Mouse (Mus musculus): Measurements from ENCODE around the gene Iqsec1. TPM values are rescaled to one million over a fixed set of nuclear protein-coding genes. Genes with fewer than 3 reads are reported as not detected.

Iqsec1 gene
- total and polyA plus RNA-seq, 2 experiments from 2014 or later = 34.5 to 149 TPM

- under 1% methylated on average over 65 of the region's 76 CpGs for WGBS
- ATAC-seq (ENCODE audit: low FRiP score) (peak; percentile 21), DNase-seq (ENCODE audit: low spot score) (no peak)
- Histone ChIP-seq H3K27me3 (ENCODE audit: insufficient read depth, low read length) (no peaks in the 10 kb centered on the region), H3K4me3 (ENCODE audit: low read depth, low read length) (peak overlapping the region; percentile 63), H3K4me2 (ENCODE audit: low read depth, low read length, poor library complexity, severe bottlenecking) (peak overlapping the region; percentile 97), H3K36me3 (ENCODE audit: insufficient read depth, low read length) (no peaks in the 10 kb centered on the region), H3K9ac (replicated peaks; ENCODE audit: low read length, poor library complexity, severe bottlenecking) (peak overlapping the region; percentile 59), H3K4me1 (ENCODE audit: insufficient read depth, low read length) (peaks cover 5% of the 10 kb centered on the region; the same call in 1 of the 2 replicates), H3K9me3 (ENCODE audit: low read length) (no peaks in the 10 kb centered on the region), H3K27ac (ENCODE audit: low read depth, low read length) (peak overlapping the region; percentile 38; the same call in 1 of the 2 replicates)
- TF ChIP-seq CTCF (IDR thresholded peaks at IDR 0.05) = no peak
These were observed 755 bp downstream of the Iqsec1 start for GRCm38 (mm10) chr6:90987561-90988298.

- Histone ChIP-seq H3K27ac (ENCODE audit: low read depth, low read length) (no peak overlapping the region), H3K27me3 (ENCODE audit: insufficient read depth, low read length) (no peaks in the 10 kb centered on the region), H3K36me3 (ENCODE audit: insufficient read depth, low read length) (no peaks in the 10 kb centered on the region), H3K9me3 (ENCODE audit: low read length) (no peaks in the 10 kb centered on the region), H3K4me1 (ENCODE audit: insufficient read depth, low read length) (peaks cover 5% of the 10 kb centered on the region; the same call in 1 of the 2 replicates), H3K4me3 (ENCODE audit: low read depth, low read length) (no peak overlapping the region), H3K4me2 (ENCODE audit: low read depth, low read length, poor library complexity, severe bottlenecking) (no peak overlapping the region), H3K9ac (replicated peaks; ENCODE audit: low read length, poor library complexity, severe bottlenecking) (no peak overlapping the region)
- no peak for ATAC-seq (ENCODE audit: low FRiP score)
- no peak for TF ChIP-seq CTCF (IDR thresholded peaks at IDR 0.05)
- DNase-seq (ENCODE audit: low spot score) = no peak
- WGBS = 61% methylated on average over 3 of the region's 3 CpGs
These were observed 4.4 kb downstream of the Iqsec1 start for GRCm38 (mm10) chr6:90984101-90984500.

GRCm38 (mm10) chr6:90974279-90974678 is 14.2 kb downstream of the Iqsec1 start:
- TF ChIP-seq CTCF (IDR thresholded peaks at IDR 0.05) = no peak
- Histone ChIP-seq H3K4me3 (ENCODE audit: low read depth, low read length) (no peak overlapping the region), H3K27ac (ENCODE audit: low read depth, low read length) (no peak overlapping the region), H3K4me1 (ENCODE audit: insufficient read depth, low read length) (no peaks in the 10 kb centered on the region), H3K36me3 (ENCODE audit: insufficient read depth, low read length) (no peaks in the 10 kb centered on the region), H3K9me3 (ENCODE audit: low read length) (no peaks in the 10 kb centered on the region), H3K27me3 (ENCODE audit: insufficient read depth, low read length) (no peaks in the 10 kb centered on the region), H3K9ac (replicated peaks; ENCODE audit: low read length, poor library complexity, severe bottlenecking) (no peak overlapping the region), H3K4me2 (ENCODE audit: low read depth, low read length, poor library complexity, severe bottlenecking) (no peak overlapping the region)
- DNase-seq (ENCODE audit: low spot score) (no peak), ATAC-seq (ENCODE audit: low FRiP score) (no peak)
- WGBS = 81% methylated on average over 2 of the region's 2 CpGs

GRCm38 (mm10) chr6:90969341-90969871 is 19.1 kb downstream of the Iqsec1 start:
- WGBS = 47% methylated on average over 2 of the region's 2 CpGs
- Histone ChIP-seq H3K27me3 (ENCODE audit: insufficient read depth, low read length) (no peaks in the 10 kb centered on the region), H3K4me2 (ENCODE audit: low read depth, low read length, poor library complexity, severe bottlenecking) (no peak overlapping the region), H3K4me1 (ENCODE audit: insufficient read depth, low read length) (no peaks in the 10 kb centered on the region), H3K27ac (ENCODE audit: low read depth, low read length) (no peak overlapping the region; the same call in 1 of the 2 replicates), H3K9me3 (ENCODE audit: low read length) (no peaks in the 10 kb centered on the region), H3K36me3 (ENCODE audit: insufficient read depth, low read length) (no peaks in the 10 kb centered on the region), H3K4me3 (ENCODE audit: low read depth, low read length) (no peak overlapping the region), H3K9ac (replicated peaks; ENCODE audit: low read length, poor library complexity, severe bottlenecking) (no peak overlapping the region)
- DNase-seq (ENCODE audit: low spot score) (no peak), ATAC-seq (ENCODE audit: low FRiP score) (no peak)
- TF ChIP-seq CTCF (IDR thresholded peaks at IDR 0.05) = no peak

- no peak overlapping the region for H3K9ac ChIP-seq (replicated peaks; ENCODE audit: low read length, poor library complexity, severe bottlenecking)
- no peaks in the 10 kb centered on the region for H3K27me3 ChIP-seq (ENCODE audit: insufficient read depth, low read length)
- H3K9me3 ChIP-seq (ENCODE audit: low read length) = no peaks in the 10 kb centered on the region
- H3K27ac ChIP-seq (ENCODE audit: low read depth, low read length) = no peak overlapping the region
- H3K4me3 ChIP-seq (ENCODE audit: low read depth, low read length) = no peak overlapping the region
- DNase-seq (ENCODE audit: low spot score) (no peak), ATAC-seq (ENCODE audit: low FRiP score) (no peak)
- TF ChIP-seq CTCF (IDR thresholded peaks at IDR 0.05) = no peak
- H3K4me2 ChIP-seq (ENCODE audit: low read depth, low read length, poor library complexity, severe bottlenecking) = no peak overlapping the region
- no peaks in the 10 kb centered on the region for H3K4me1 ChIP-seq (ENCODE audit: insufficient read depth, low read length)
- WGBS = 76% methylated on average over 4 of the region's 4 CpGs
- no peaks in the 10 kb centered on the region for H3K36me3 ChIP-seq (ENCODE audit: insufficient read depth, low read length)
These were observed 35.1 kb downstream of the Iqsec1 start for GRCm38 (mm10) chr6:90953349-90953748.

- Histone ChIP-seq H3K4me2 (ENCODE audit: low read depth, low read length, poor library complexity, severe bottlenecking) (no peak overlapping the region), H3K27ac (ENCODE audit: low read depth, low read length) (no peak overlapping the region), H3K36me3 (ENCODE audit: insufficient read depth, low read length) (no peaks in the 10 kb centered on the region), H3K9ac (replicated peaks; ENCODE audit: low read length, poor library complexity, severe bottlenecking) (no peak overlapping the region), H3K4me1 (ENCODE audit: insufficient read depth, low read length) (no peaks in the 10 kb centered on the region), H3K4me3 (ENCODE audit: low read depth, low read length) (no peak overlapping the region), H3K9me3 (ENCODE audit: low read length) (no peaks in the 10 kb centered on the region), H3K27me3 (ENCODE audit: insufficient read depth, low read length) (no peaks in the 10 kb centered on the region)
- ATAC-seq (ENCODE audit: low FRiP score) (no peak), DNase-seq (ENCODE audit: low spot score) (no peak)
- 76% methylated on average over 2 of the region's 2 CpGs for WGBS
- no peak for TF ChIP-seq CTCF (IDR thresholded peaks at IDR 0.05)
These were observed 37.5 kb downstream of the Iqsec1 start for GRCm38 (mm10) chr6:90950936-90951335.
